Mouse (Mus musculus): ENCODE results near the gene Fmo1. TPM values are rescaled to one million over a fixed set of nuclear protein-coding genes. Genes with fewer than 3 reads are reported as not detected.

The Fmo1 gene
- polyA plus RNA-seq, 1 experiment from 2014 or later = 22.3 TPM

Other genes with a start within 250 kb of the Fmo1 start
- not detected in 2 replicates for gene Myoc, start 227.5 kb downstream of the Fmo1 start, polyA plus RNA-seq (2015; fragmentation: Nextera tagmentation; extraction: Ambion mirVana)
- not detected in 2 replicates for gene Myocos, start 208.4 kb downstream of the Fmo1 start, polyA plus RNA-seq (2015; fragmentation: Nextera tagmentation; extraction: Ambion mirVana)
- gene Prrc2c, start 126.1 kb downstream of the Fmo1 start, polyA plus RNA-seq (2015; fragmentation: Nextera tagmentation; extraction: Ambion mirVana) = 165 and 170 TPM in 2 replicates
- 0.38 and 0.62 TPM in 2 replicates for gene Fmo4, start 52.6 kb downstream of the Fmo1 start, polyA plus RNA-seq (2015; fragmentation: Nextera tagmentation; extraction: Ambion mirVana)
- gene Fmo2, start 32.1 kb upstream of the Fmo1 start, polyA plus RNA-seq (2015; fragmentation: Nextera tagmentation; extraction: Ambion mirVana) = 0.40 and 0.42 TPM in 2 replicates
- gene Fmo6, start 70.9 kb upstream of the Fmo1 start, polyA plus RNA-seq (2015; fragmentation: Nextera tagmentation; extraction: Ambion mirVana) = not detected in 2 replicates
- not detected in 2 replicates for gene Fmo3, start 117.9 kb upstream of the Fmo1 start, polyA plus RNA-seq (2015; fragmentation: Nextera tagmentation; extraction: Ambion mirVana)
- not detected in 2 replicates for gene Mroh9, start 219.1 kb upstream of the Fmo1 start, polyA plus RNA-seq (2015; fragmentation: Nextera tagmentation; extraction: Ambion mirVana)

Measured in hindbrain, embryonic 13.5 days (tissue).